Mouse (Mus musculus) stomach, embryonic 15.5 days (tissue): ENCODE measurements around the gene Fam180a. TPM values are rescaled to one million over a fixed set of nuclear protein-coding genes. Genes with fewer than 3 reads are reported as not detected.

Experiments used
- ATAC-seq: fragments of 200-750 bp; cut with Nextera tagmentation; 2 replicates; pipeline ENCODE4 v1.8.0; 2017; ENCODE audit warnings: low read depth, moderate number of reproducible peaks, moderate TSS enrichment; ENCODE audit not compliant: insufficient read depth, low FRiP score
- H3K27ac ChIP-seq: fragments of 300-500 bp; sonication (generic); 2 replicates; pipeline ENCODE4 v1.5.1; 2015; ENCODE audit warnings: mild to moderate bottlenecking, inconsistent platforms
- H3K27me3 ChIP-seq: fragments of 300-500 bp; sonication (generic); replicated peaks from 2 replicates; pipeline ENCODE4 v1.6.1; 2015; ENCODE audit warnings: inconsistent platforms
- H3K36me3 ChIP-seq: fragments of 300-500 bp; sonication (generic); 2 replicates; pipeline ENCODE4 v1.6.1; 2015; ENCODE audit warnings: inconsistent platforms
- H3K4me1 ChIP-seq: fragments of 300-500 bp; sonication (generic); 2 replicates; pipeline ENCODE4 v1.6.1; 2015; ENCODE audit warnings: inconsistent platforms
- H3K4me2 ChIP-seq: fragments of 300-500 bp; sonication (generic); 2 replicates; pipeline ENCODE4 v1.6.1; 2015; ENCODE audit warnings: mild to moderate bottlenecking, inconsistent platforms
- H3K4me3 ChIP-seq: fragments of 300-500 bp; sonication (generic); replicated peaks from 2 replicates; pipeline ENCODE4 v1.5.1; 2015; ENCODE audit warnings: inconsistent platforms
- H3K9ac ChIP-seq: fragments of 300-500 bp; sonication (generic); 2 replicates; pipeline ENCODE4 v1.6.1; 2015; ENCODE audit warnings: inconsistent platforms
- H3K9me3 ChIP-seq: fragments of 300-500 bp; sonication (generic); 2 replicates; pipeline ENCODE4 v1.6.1; 2016; ENCODE audit warnings: inconsistent platforms
- WGBS: fragments of 180-500 bp; shearing (Covaris S2); methylation state at CpG from one replicate; pipeline ENCODE4 v1.1.7; 2015; 5-methylcytosine and 5-hydroxymethylcytosine counted together
- polyA plus RNA-seq: library from polyadenylated mRNA; unstranded; fragments of >200 nt; fragmentation: Nextera tagmentation; extraction: Ambion mirVana; gene quantifications from 2 replicates; pipeline ENCODE4 v1.2.1, GENCODE M21; 2015

Gene Fam180a
- polyA plus RNA-seq, 1 experiment from 2014 or later, result 2.4 TPM

GRCm38 (mm10) chr6:35277903-35278587, 47.9 kb downstream of the Fam180a start:
- WGBS, result 38% methylated on average over 9 of the region's 10 CpGs
- Histone ChIP-seq H3K9ac (no peak overlapping the region), H3K4me2 (peak overlapping the region; percentile 1; the same call in 1 of the 2 replicates), H3K27ac (no peak overlapping the region), H3K36me3 (no peaks in the 10 kb centered on the region), H3K9me3 (no peaks in the 10 kb centered on the region), H3K4me3 (no peak overlapping the region), H3K4me1 (no peaks in the 10 kb centered on the region), H3K27me3 (no peaks in the 10 kb centered on the region)
- ATAC-seq, result peak; percentile 61; the same call in 1 of the 2 replicates

GRCm38 (mm10) chr6:35273391-35274082, 52.4 kb downstream of the Fam180a start:
- H3K4me1 ChIP-seq, result no peaks in the 10 kb centered on the region
- H3K27ac ChIP-seq, result no peak overlapping the region
- WGBS, result 50% methylated on average over 11 of the region's 11 CpGs
- H3K9ac ChIP-seq, result no peak overlapping the region
- H3K4me2 ChIP-seq, result no peak overlapping the region
- no peaks in the 10 kb centered on the region for H3K36me3 ChIP-seq
- H3K4me3 ChIP-seq, result no peak overlapping the region
- H3K27me3 ChIP-seq, result no peaks in the 10 kb centered on the region
- 0 out of 2 replicates have a peak, but pooled peaks have one; percentile 13 for ATAC-seq
- no peaks in the 10 kb centered on the region for H3K9me3 ChIP-seq

- Histone ChIP-seq H3K4me1 (no peaks in the 10 kb centered on the region), H3K9me3 (no peaks in the 10 kb centered on the region), H3K27ac (no peak overlapping the region), H3K36me3 (no peaks in the 10 kb centered on the region), H3K27me3 (no peaks in the 10 kb centered on the region), H3K4me2 (no peak overlapping the region), H3K4me3 (no peak overlapping the region), H3K9ac (no peak overlapping the region)
- 80% methylated on average over 20 of the region's 20 CpGs for WGBS
- ATAC-seq, result no peak
Measured at GRCm38 (mm10) chr6:35271868-35272765, 53.8 kb downstream of the Fam180a start.

GRCm38 (mm10) chr6:35271094-35271855, 54.7 kb downstream of the Fam180a start:
- H3K36me3 ChIP-seq, result no peaks in the 10 kb centered on the region; the same call in 1 of the 2 replicates
- ATAC-seq, result no peak
- WGBS, result 89% methylated on average over 12 of the region's 12 CpGs
- no peak overlapping the region for H3K27ac ChIP-seq
- H3K4me3 ChIP-seq, result no peak overlapping the region
- no peak overlapping the region for H3K4me2 ChIP-seq
- H3K9me3 ChIP-seq, result no peaks in the 10 kb centered on the region
- H3K4me1 ChIP-seq, result no peaks in the 10 kb centered on the region
- H3K9ac ChIP-seq, result no peak overlapping the region
- no peaks in the 10 kb centered on the region for H3K27me3 ChIP-seq

- H3K9ac ChIP-seq, result no peak overlapping the region
- no peak overlapping the region for H3K4me2 ChIP-seq
- no peaks in the 10 kb centered on the region for H3K9me3 ChIP-seq
- 79% methylated on average over 13 of the region's 13 CpGs for WGBS
- no peak overlapping the region for H3K27ac ChIP-seq
- no peaks in the 10 kb centered on the region for H3K4me1 ChIP-seq
- no peak overlapping the region for H3K4me3 ChIP-seq
- H3K27me3 ChIP-seq, result no peaks in the 10 kb centered on the region
- H3K36me3 ChIP-seq, result no peaks in the 10 kb centered on the region; the same call in 1 of the 2 replicates
- no peak for ATAC-seq
Measured at GRCm38 (mm10) chr6:35269643-35270042, 56.3 kb downstream of the Fam180a start.

GRCm38 (mm10) chr6:35268711-35269110, 57.2 kb downstream of the Fam180a start:
- no peak overlapping the region for H3K4me3 ChIP-seq
- H3K4me2 ChIP-seq, result no peak overlapping the region
- no peak overlapping the region for H3K27ac ChIP-seq
- no peaks in the 10 kb centered on the region for H3K4me1 ChIP-seq
- WGBS, result 91% methylated on average over 13 of the region's 13 CpGs
- no peaks in the 10 kb centered on the region; the same call in 1 of the 2 replicates for H3K36me3 ChIP-seq
- H3K27me3 ChIP-seq, result no peaks in the 10 kb centered on the region
- ATAC-seq, result no peak
- no peak overlapping the region for H3K9ac ChIP-seq
- H3K9me3 ChIP-seq, result no peaks in the 10 kb centered on the region

GRCm38 (mm10) chr6:35265580-35266278, 60.2 kb downstream of the Fam180a start:
- no peaks in the 10 kb centered on the region for H3K9me3 ChIP-seq
- H3K4me2 ChIP-seq, result no peak overlapping the region
- H3K4me1 ChIP-seq, result no peaks in the 10 kb centered on the region
- ATAC-seq, result no peak
- H3K4me3 ChIP-seq, result no peak overlapping the region
- H3K27me3 ChIP-seq, result no peaks in the 10 kb centered on the region
- WGBS, result 84% methylated on average over 15 of the region's 15 CpGs
- H3K27ac ChIP-seq, result no peak overlapping the region; the same call in 1 of the 2 replicates
- peaks cover 20% of the 10 kb centered on the region for H3K36me3 ChIP-seq
- no peak overlapping the region for H3K9ac ChIP-seq

Other genes with a start within 250 kb of the Fam180a start
- 22.7 and 25.4 TPM in 2 replicates for gene Cnot4, start 192.4 kb downstream of the Fam180a start, polyA plus RNA-seq
- gene Nup205, start 148.7 kb downstream of the Fam180a start, polyA plus RNA-seq, result 29.2 and 29.9 TPM in 2 replicates
- 0.26 and 0.54 TPM in 2 replicates for gene Slc13a4, start 18.0 kb downstream of the Fam180a start, polyA plus RNA-seq
- 154 and 166 TPM in 2 replicates for gene Mtpn, start 213.7 kb upstream of the Fam180a start, polyA plus RNA-seq